Mouse (Mus musculus) heart, adult 10 weeks (tissue): ENCODE measurements around the gene Tmem245. TPM values are rescaled to one million over a fixed set of nuclear protein-coding genes. Genes with fewer than 3 reads are reported as not detected.

Experiments
- polyA plus RNA-seq: library from polyadenylated mRNA; stranded (reverse); fragments of 350-450 nt; fragmentation: Illumina TruSeq; extraction: RNeasy Lipid Tissue Mini Kit (QIAGEN cat#74804); gene quantifications from one replicate; pipeline ENCODE4 v1.2.3, GENCODE M21; 2014; ENCODE audit warnings: low read depth, low replicate concordance

Tmem245 gene
- 23.9 TPM for polyA plus RNA-seq

GRCm38 (mm10) chr4:56946641-56947640, at the start of gene Tmem245:
TSS of gene Tmem245 (minus strand) at chr4:56947437.

GRCm38 (mm10) chr4:56990215-56990584, 43.0 kb upstream of the Tmem245 start, which contains the start of gene Frrs1l:
TSS of gene Frrs1l (minus strand) at chr4:56990391.

GRCm38 (mm10) chr4:56865003-56865511, 82.2 kb downstream of the Tmem245 start, which contains the start of gene Ctnnal1:
TSS of gene Ctnnal1 (minus strand) at chr4:56865188.

Other genes with a start within 250 kb of the Tmem245 start
- not detected for gene Gm26657, start 207.4 kb downstream of the Tmem245 start, polyA plus RNA-seq
- not detected for gene Actl7b, start 206.0 kb downstream of the Tmem245 start, polyA plus RNA-seq
- not detected for gene Actl7a, start 204.0 kb downstream of the Tmem245 start, polyA plus RNA-seq
- 21.7 TPM for gene Elp1, start 145.1 kb downstream of the Tmem245 start, polyA plus RNA-seq
- 3.4 TPM for gene Fam206a, start 145.1 kb downstream of the Tmem245 start, polyA plus RNA-seq
- 32.3 TPM for gene Ctnnal1, start 82.2 kb downstream of the Tmem245 start, polyA plus RNA-seq
- gene Frrs1l, start 43.0 kb upstream of the Tmem245 start, polyA plus RNA-seq = not detected
- gene Epb41l4b, start 196.0 kb upstream of the Tmem245 start, polyA plus RNA-seq = 1.7 TPM